8 mouse cellular contexts compared by ENCODE assay signal in the genomic region with DNA sequence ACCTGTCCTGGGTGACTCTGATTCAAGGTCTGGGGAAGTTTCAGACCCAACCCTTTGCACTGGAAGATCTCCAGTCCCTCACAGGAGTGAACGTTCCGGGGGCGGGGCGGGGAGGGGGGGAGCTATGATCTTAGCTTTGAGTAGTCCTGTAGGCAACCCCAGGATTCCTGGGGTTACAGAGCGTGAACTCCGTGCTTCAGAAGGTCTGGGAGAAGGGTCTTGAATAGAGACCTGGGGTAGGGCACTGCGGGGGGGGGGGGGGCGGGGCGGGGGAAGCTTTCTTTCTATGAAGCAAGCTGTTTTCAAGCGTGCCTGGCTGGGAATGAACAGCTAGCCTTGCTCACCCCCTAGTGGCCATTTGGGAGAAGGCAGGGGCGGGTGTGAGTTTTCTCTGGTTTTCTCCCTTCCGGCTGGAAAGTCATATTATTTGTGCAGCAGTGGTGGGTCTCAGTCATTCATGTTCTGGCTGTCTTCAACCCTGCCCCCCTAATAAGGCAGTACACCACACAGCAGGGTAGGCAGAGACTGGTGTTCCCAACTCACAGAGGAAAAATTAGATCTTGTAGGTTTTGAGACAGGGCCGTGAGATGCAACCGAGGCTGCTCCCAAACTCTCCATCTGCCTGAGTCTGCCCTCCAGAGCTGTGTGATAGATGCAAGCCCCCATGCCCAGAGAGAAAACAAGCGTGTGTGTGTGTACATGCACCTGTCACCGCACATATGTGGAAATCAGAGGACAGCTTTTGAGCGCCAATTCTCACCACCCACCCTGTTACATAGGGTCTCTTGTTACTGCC. TPM values are rescaled to one million over a fixed set of nuclear protein-coding genes. Genes with fewer than 3 reads are reported as not detected.
DNase-seq lines count a peak whose midpoint lies in the region; ATAC-seq and TF ChIP-seq lines count a peak whose summit lies in the region.

No protein-coding gene starts in this region.

- DNase-seq in A20 (ENCODE audit: low read depth, low spot score), result peak; percentile 61
- DNase-seq in kidney, postnatal 14 days, result peak; percentile 80
- DNase-seq in liver, embryonic 11.5 days (ENCODE audit: low spot score), result peak; percentile 80
- peak; percentile 61 to 64 for DNase-seq in natural killer cell, adult 2 months (ENCODE audit: low spot score in 2 of 2)

- peak; percentile 78 for TF ChIP-seq CTCF in bone marrow, adult 2 months (IDR thresholded peaks at IDR 0.05; ENCODE audit: control insufficient read depth, insufficient read depth, low read length)

- no peak for TF ChIP-seq POLR2A in bone marrow, adult 2 months (IDR thresholded peaks at IDR 0.05; ENCODE audit: borderline replicate concordance, control insufficient read depth, low read depth, low read length)

- no peaks in the 10 kb centered on the region for H3K4me1 ChIP-seq in bone marrow, adult 2 months (ENCODE audit: control insufficient read depth, insufficient read depth, low read length)
- H3K4me1 ChIP-seq in heart, embryonic 15.5 days (replicated peaks), result peaks cover 2% of the 10 kb centered on the region; the same call in 1 of the 2 replicates
- no peaks in the 10 kb centered on the region for H3K4me1 ChIP-seq in liver, embryonic 11.5 days (replicated peaks; ENCODE audit: control insufficient read depth, insufficient read depth, low read length)
- H3K4me1 ChIP-seq in stomach, embryonic 14.5 days (ENCODE audit: control insufficient read depth, insufficient read depth, low read length), result no peaks in the 10 kb centered on the region

- no peak overlapping the region for H3K4me3 ChIP-seq in bone marrow, adult 2 months (replicated peaks; ENCODE audit: control insufficient read depth, low read depth, low read length)
- peak overlapping the region; percentile 17; the same call in 1 of the 2 replicates for H3K4me3 ChIP-seq in heart, embryonic 15.5 days
- H3K4me3 ChIP-seq in liver, embryonic 11.5 days (ENCODE audit: low read depth, low read length), result no peak overlapping the region; the same call in 1 of the 2 replicates
- H3K4me3 ChIP-seq in stomach, embryonic 14.5 days (ENCODE audit: low read depth, low read length), result peak overlapping the region; percentile 12; the same call in 1 of the 2 replicates

- no peak overlapping the region for H3K27ac ChIP-seq in bone marrow, adult 2 months (ENCODE audit: control insufficient read depth, insufficient read depth, low read depth, low read length, poor library complexity)
- H3K27ac ChIP-seq in heart, embryonic 15.5 days, result no peak overlapping the region
- no peak overlapping the region for H3K27ac ChIP-seq in liver, embryonic 11.5 days (ENCODE audit: low read depth, low read length)
- no peak overlapping the region for H3K27ac ChIP-seq in stomach, embryonic 14.5 days (ENCODE audit: low read length)

- H3K27me3 ChIP-seq in heart, embryonic 15.5 days, result peaks cover 10% of the 10 kb centered on the region; the same call in 1 of the 2 replicates
- H3K27me3 ChIP-seq in liver, embryonic 11.5 days (replicated peaks; ENCODE audit: control insufficient read depth, insufficient read depth, low read length), result no peaks in the 10 kb centered on the region
- no peaks in the 10 kb centered on the region for H3K27me3 ChIP-seq in stomach, embryonic 14.5 days (ENCODE audit: control insufficient read depth, insufficient read depth, low read length)

- H3K4me2 ChIP-seq in heart, embryonic 15.5 days, result peak overlapping the region; percentile 55
- peak overlapping the region; percentile 18 for H3K4me2 ChIP-seq in liver, embryonic 11.5 days
- peak overlapping the region; percentile 39 for H3K4me2 ChIP-seq in stomach, embryonic 14.5 days (replicated peaks; ENCODE audit: low read depth, low read length)

- no peaks in the 10 kb centered on the region for H3K36me3 ChIP-seq in heart, embryonic 15.5 days
- H3K36me3 ChIP-seq in liver, embryonic 11.5 days (ENCODE audit: control insufficient read depth, insufficient read depth, low read length), result no peaks in the 10 kb centered on the region
- H3K36me3 ChIP-seq in stomach, embryonic 14.5 days (ENCODE audit: control insufficient read depth, insufficient read depth, low read length), result no peaks in the 10 kb centered on the region

- no peaks in the 10 kb centered on the region for H3K9me3 ChIP-seq in heart, embryonic 15.5 days (replicated peaks)
- H3K9me3 ChIP-seq in liver, embryonic 11.5 days (ENCODE audit: control insufficient read depth, low read length), result no peaks in the 10 kb centered on the region
- no peaks in the 10 kb centered on the region for H3K9me3 ChIP-seq in stomach, embryonic 14.5 days (ENCODE audit: control insufficient read depth, low read depth, low read length)

- H3K9ac ChIP-seq in heart, embryonic 15.5 days, result no peak overlapping the region
- H3K9ac ChIP-seq in liver, embryonic 11.5 days (ENCODE audit: low read depth, low read length), result no peak overlapping the region
- no peak overlapping the region for H3K9ac ChIP-seq in stomach, embryonic 14.5 days (replicated peaks; ENCODE audit: low read depth, low read length)

- ATAC-seq in erythroblast, adult 5-6 weeks (replicated peaks; ENCODE audit: low FRiP score, poor library complexity, severe bottlenecking), result peak; percentile 58; the same call in 1 of the 2 replicates
- ATAC-seq in heart, embryonic 15.5 days (replicated peaks; ENCODE audit: insufficient number of reproducible peaks, insufficient read depth, low FRiP score, low read depth), result no peak; the same call in 1 of the 2 replicates
- ATAC-seq in liver, embryonic 11.5 days (replicated peaks; ENCODE audit: low FRiP score), result peak; percentile 30
- ATAC-seq in stomach, embryonic 14.5 days (ENCODE audit: insufficient number of reproducible peaks, insufficient read depth, low FRiP score, low read depth), result 0 out of 2 replicates have a peak, but pooled peaks have one; percentile 20

- 16% methylated on average over 17 of the region's 17 CpGs for WGBS in bone marrow, adult 2 months
- 17% methylated on average over 17 of the region's 17 CpGs for WGBS in heart, embryonic 15.5 days
- WGBS in liver, embryonic 11.5 days, result 23% methylated on average over 17 of the region's 17 CpGs
- WGBS in stomach, embryonic 14.5 days, result 18% methylated on average over 17 of the region's 17 CpGs

RNA-seq across cellular contexts. Expression of a gene that starts 12.0 kb away (rescaled TPM):
- polyA plus RNA-seq in bone marrow, adult 2 months (2011; ENCODE audit: insufficient read depth, insufficient read length, low replicate concordance, missing spikeins), result 2.8 and 5.5 TPM in 2 replicates
- total RNA-seq in erythroblast, adult 5-6 weeks (2015; ENCODE audit: low replicate concordance), result not detected in 2 replicates
- 0.28 TPM in 1 of 2 replicates, not detected in the other for total RNA-seq in erythroblast, adult 5-6 weeks (2017; ENCODE audit: low replicate concordance)
- 0.45 and 0.47 TPM in 2 replicates for polyA plus RNA-seq in heart, embryonic 15.5 days (2015; fragmentation: Nextera tagmentation; extraction: Ambion mirVana)
- polyA plus RNA-seq in liver, embryonic 11.5 days (2014; fragmentation: Nextera tagmentation; extraction: Ambion mirVana), result not detected in 2 replicates
- not detected in 2 replicates for polyA plus RNA-seq in stomach, embryonic 14.5 days (2014; fragmentation: Nextera tagmentation; extraction: Ambion mirVana)

RNA-seq across cellular contexts. Expression of a gene that starts 54.6 kb away (rescaled TPM):
- not detected in 2 replicates for polyA plus RNA-seq in bone marrow, adult 2 months (2011; ENCODE audit: insufficient read depth, insufficient read length, low replicate concordance, missing spikeins)
- total RNA-seq in erythroblast, adult 5-6 weeks (2015; ENCODE audit: low replicate concordance), result not detected in 2 replicates
- not detected in 2 replicates for total RNA-seq in erythroblast, adult 5-6 weeks (2017; ENCODE audit: low replicate concordance)
- polyA plus RNA-seq in heart, embryonic 15.5 days (2015; fragmentation: Nextera tagmentation; extraction: Ambion mirVana), result 0.54 and 1.1 TPM in 2 replicates
- polyA plus RNA-seq in liver, embryonic 11.5 days (2014; fragmentation: Nextera tagmentation; extraction: Ambion mirVana), result 1.3 and 1.4 TPM in 2 replicates
- polyA plus RNA-seq in stomach, embryonic 14.5 days (2014; fragmentation: Nextera tagmentation; extraction: Ambion mirVana), result 1.7 and 1.9 TPM in 2 replicates

Comparison
In these comparisons a context has a peak if more than half of its experiments do, and no peak if none do; other contexts are left out.
1. H3K4me3 ChIP-seq: peak in heart, embryonic 15.5 days (single experiment) and stomach, embryonic 14.5 days (single experiment); none in bone marrow, adult 2 months (single experiment) and liver, embryonic 11.5 days (single experiment).
2. Peak in every context shown above with its lines, with median percentiles within 50 percentile points of each other: DNase-seq and H3K4me2 ChIP-seq.